Comparison of ENCODE assay signal across 8 mouse cellular contexts in the genomic region with DNA sequence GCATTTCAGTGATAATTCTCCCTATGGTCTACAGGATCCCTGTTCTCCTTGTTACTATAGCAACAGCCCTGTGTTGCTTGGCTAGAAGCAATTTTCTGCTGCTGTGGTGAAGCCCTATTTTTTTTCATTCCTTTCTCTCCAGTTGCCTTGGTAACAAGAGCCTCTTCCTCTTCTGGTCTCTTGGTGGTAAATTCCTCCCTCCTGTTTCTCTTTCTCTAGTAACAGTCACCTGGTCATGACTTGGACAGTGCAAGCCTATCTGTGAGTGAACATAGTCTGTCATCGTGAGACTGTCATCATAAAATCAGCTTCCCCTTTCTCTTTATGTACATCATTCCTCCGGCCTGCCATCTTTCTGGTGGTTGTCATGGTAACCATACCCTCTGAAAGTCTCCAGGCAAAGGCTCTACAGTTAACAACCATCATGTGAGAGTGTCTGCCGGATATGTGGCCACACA. TPM values are rescaled to one million over a fixed set of nuclear protein-coding genes. Genes with fewer than 3 reads are reported as not detected.
DNase-seq lines count a peak whose midpoint lies in the region; ATAC-seq lines count a peak whose summit lies in the region.

No protein-coding gene starts in this region.

- no peak overlapping the region for H3K9ac ChIP-seq in forebrain, embryonic 15.5 days (replicated peaks)

- intact Hi-C loops in left cerebral cortex, postnatal 25 days (cut with DNase I) = no loop called here

- no peaks in the 10 kb centered on the region for H3K9me3 ChIP-seq in forebrain, embryonic 15.5 days

- 4% methylated on average over 3 of the region's 3 CpGs for WGBS in forebrain, embryonic 15.5 days

- H3K4me1 ChIP-seq in forebrain, embryonic 15.5 days = peaks cover 56% of the 10 kb centered on the region

- no peaks in the 10 kb centered on the region for H3K36me3 ChIP-seq in forebrain, embryonic 15.5 days

- peak; percentile 77 for ATAC-seq in forebrain, embryonic 15.5 days (replicated peaks)

- H3K4me3 ChIP-seq in forebrain, embryonic 15.5 days = no peak overlapping the region

- DNase-seq in cerebellum, adult 9-10 months = peak; percentile 63
- DNase-seq in cerebellum, adult 11-12 months = no peak
- DNase-seq in left cerebral cortex, postnatal 25 days (ENCODE audit: low spot score in 2 of 2) = peak; percentile 69 to 91
- peak; percentile 85 for DNase-seq in retina, postnatal 1 day
- no peak for DNase-seq in gastrocnemius, postnatal 10 days
- no peak for DNase-seq in heart, adult 11 months
- DNase-seq in gastrocnemius, postnatal 25 days = no peak

- H3K4me2 ChIP-seq in forebrain, embryonic 15.5 days (replicated peaks) = peak overlapping the region; percentile 35

- no peaks in the 10 kb centered on the region for H3K27me3 ChIP-seq in forebrain, embryonic 15.5 days

- H3K27ac ChIP-seq in forebrain, embryonic 15.5 days (replicated peaks) = peak overlapping the region; percentile 98

RNA-seq across cellular contexts. Expression of gene Trit1, which starts 2.4 kb away (rescaled TPM):
- 31.6 and 33.5 TPM in 2 replicates for polyA plus RNA-seq in forebrain, embryonic 15.5 days (2015; fragmentation: Nextera tagmentation; extraction: Ambion mirVana)
- 10 to 100 TPM; 18.5 to 22.2 TPM for total RNA-seq in left cerebral cortex, postnatal 25 days (2021)
- 10 to 100 TPM in 1 of 2 experiments, 1 to 10 TPM in 1; 9.1 to 11.0 TPM for total RNA-seq in gastrocnemius, postnatal 10 days (2021)
- 1 to 10 TPM; 6.7 to 7.6 TPM for total RNA-seq in gastrocnemius, postnatal 25 days (2021)

RNA-seq across cellular contexts. Expression of gene Mycl, which starts 18.5 kb away (rescaled TPM):
- polyA plus RNA-seq in forebrain, embryonic 15.5 days (2015; fragmentation: Nextera tagmentation; extraction: Ambion mirVana) = 88.8 and 91.3 TPM in 2 replicates
- 10 to 100 TPM; 11.0 to 14.2 TPM for total RNA-seq in left cerebral cortex, postnatal 25 days (2021)
- 1 to 10 TPM; 4.4 to 5.8 TPM for total RNA-seq in gastrocnemius, postnatal 10 days (2021)
- under 1 TPM; 0.46 to 0.62 TPM for total RNA-seq in gastrocnemius, postnatal 25 days (2021)

RNA-seq across cellular contexts. Expression of gene Mfsd2a, which starts 53.0 kb away (rescaled TPM):
- polyA plus RNA-seq in forebrain, embryonic 15.5 days (2015; fragmentation: Nextera tagmentation; extraction: Ambion mirVana) = 33.4 and 35.4 TPM in 2 replicates
- total RNA-seq in left cerebral cortex, postnatal 25 days (2021) = 10 to 100 TPM; 37.4 to 43.5 TPM
- 1 to 10 TPM in 1 of 2 experiments, under 1 TPM in 1; 0.36 to 1.2 TPM for total RNA-seq in gastrocnemius, postnatal 10 days (2021)
- under 1 TPM; 0.24 to 0.26 TPM for total RNA-seq in gastrocnemius, postnatal 25 days (2021)

Comparison
In these comparisons a context has a peak if more than half of its experiments do, and no peak if none do; other contexts are left out.
1. DNase-seq: peak in cerebellum, adult 9-10 months (single experiment), left cerebral cortex, postnatal 25 days (2 of 2) and retina, postnatal 1 day (single experiment); none in cerebellum, adult 11-12 months (single experiment), gastrocnemius, postnatal 10 days (single experiment), heart, adult 11 months (single experiment) and gastrocnemius, postnatal 25 days (single experiment).
2. RNA of gene Mfsd2a, which starts 53.0 kb away (total RNA-seq): 37.4 to 43.5 TPM in left cerebral cortex, postnatal 25 days; 0.36 to 1.2 TPM in gastrocnemius, postnatal 10 days and 0.24 to 0.26 TPM in gastrocnemius, postnatal 25 days; every median in the first group is over 10 times any median in the second.